ENCODE assay signal across 9 mouse cellular contexts in genomic region chr2:27690714-27691113, GRCm38 (mm10). TPM values are rescaled to one million over a fixed set of nuclear protein-coding genes. Genes with fewer than 3 reads are reported as not detected.
DNase-seq lines count a peak whose midpoint lies in the region; ATAC-seq and TF ChIP-seq lines count a peak whose summit lies in the region.
"Had no signal": no experiment of that assay in that cellular context is flagged by ENCODE, and none has a peak within 500 bp of the region (broad histone marks: within the 10 kb centered on the region; RNA-seq: fewer than 3 reads in every experiment).

No protein-coding gene starts in this region.

- peaks cover 95% of the 10 kb centered on the region for H3K79me2 ChIP-seq in liver, adult 2 months (ENCODE audit: control insufficient read depth, insufficient read depth, low read length)

- H3K9ac ChIP-seq in liver, adult 2 months (ENCODE audit: low read depth, low read length): peak overlapping the region; percentile 50
- H3K9ac ChIP-seq in limb, embryonic 13.5 days: no peak overlapping the region
- H3K9ac ChIP-seq in stomach, embryonic 14.5 days (replicated peaks; ENCODE audit: low read depth, low read length): no peak overlapping the region
- H3K9ac ChIP-seq: midbrain, embryonic 13.5 days had no signal

- no peak for TF ChIP-seq CTCF in liver, adult 2 months (IDR thresholded peaks at IDR 0.05; ENCODE audit: low read depth, low read length)

- no peaks in the 10 kb centered on the region for H3K27me3 ChIP-seq in liver, adult 2 months (ENCODE audit: control insufficient read depth, insufficient read depth, low read length)
- H3K27me3 ChIP-seq in limb, embryonic 13.5 days: no peaks in the 10 kb centered on the region
- no peaks in the 10 kb centered on the region for H3K27me3 ChIP-seq in stomach, embryonic 14.5 days (ENCODE audit: control insufficient read depth, insufficient read depth, low read length)
- H3K27me3 ChIP-seq: midbrain, embryonic 13.5 days had no signal

- no peaks in the 10 kb centered on the region for H3K9me3 ChIP-seq in limb, embryonic 13.5 days
- no peaks in the 10 kb centered on the region for H3K9me3 ChIP-seq in stomach, embryonic 14.5 days (ENCODE audit: control insufficient read depth, low read depth, low read length)
- H3K9me3 ChIP-seq: midbrain, embryonic 13.5 days had no signal

- no peaks in the 10 kb centered on the region for H3K36me3 ChIP-seq in liver, adult 2 months (ENCODE audit: control insufficient read depth, insufficient read depth, low read length)
- H3K36me3 ChIP-seq in limb, embryonic 13.5 days: no peaks in the 10 kb centered on the region
- no peaks in the 10 kb centered on the region for H3K36me3 ChIP-seq in stomach, embryonic 14.5 days (ENCODE audit: control insufficient read depth, insufficient read depth, low read length)
- H3K36me3 ChIP-seq: midbrain, embryonic 13.5 days had no signal

- no peak for ATAC-seq in limb, embryonic 13.5 days (ENCODE audit: low FRiP score, low read depth)
- ATAC-seq in stomach, embryonic 14.5 days (ENCODE audit: insufficient number of reproducible peaks, insufficient read depth, low FRiP score, low read depth): no peak
- ATAC-seq: midbrain, embryonic 13.5 days had no signal

- intact Hi-C loops in left cerebral cortex, postnatal 4 days (cut with DNase I): no loop called here

- H3K4me2 ChIP-seq in limb, embryonic 13.5 days (replicated peaks): no peak overlapping the region
- no peak overlapping the region for H3K4me2 ChIP-seq in stomach, embryonic 14.5 days (replicated peaks; ENCODE audit: low read depth, low read length)
- H3K4me2 ChIP-seq: midbrain, embryonic 13.5 days had no signal

- peaks cover 86% of the 10 kb centered on the region for H3K4me1 ChIP-seq in liver, adult 2 months (ENCODE audit: control insufficient read depth, insufficient read depth, low read length)
- peaks cover 87% of the 10 kb centered on the region for H3K4me1 ChIP-seq in limb, embryonic 13.5 days
- H3K4me1 ChIP-seq in stomach, embryonic 14.5 days (ENCODE audit: control insufficient read depth, insufficient read depth, low read length): peaks cover 66% of the 10 kb centered on the region

- WGBS in liver, adult 2 months: 16% methylated on average over 5 of the region's 5 CpGs
- 50% methylated on average over 5 of the region's 5 CpGs for WGBS in limb, embryonic 13.5 days
- 55% methylated on average over 5 of the region's 5 CpGs for WGBS in stomach, embryonic 14.5 days

- H3K4me3 ChIP-seq in liver, adult 2 months (ENCODE audit: insufficient read depth, low read depth, low read length): no peak overlapping the region
- no peak overlapping the region for H3K4me3 ChIP-seq in limb, embryonic 13.5 days
- H3K4me3 ChIP-seq in stomach, embryonic 14.5 days (ENCODE audit: low read depth, low read length): no peak overlapping the region
- H3K4me3 ChIP-seq: midbrain, embryonic 13.5 days had no signal

- DNase-seq in liver, adult 2 months (ENCODE audit: extremely low read depth, low read depth, low spot score): no peak
- no peak for DNase-seq in liver
- DNase-seq in heart, postnatal 4 days: peak; percentile 62
- no peak for DNase-seq in left cerebral cortex, postnatal 4 days
- DNase-seq in layer of hippocampus, adult 9-11 months: no peak
- no peak for DNase-seq in ovary, postnatal 36 days (ENCODE audit: low spot score)

- TF ChIP-seq POLR2A in liver, adult 2 months (IDR thresholded peaks at IDR 0.05; ENCODE audit: extremely low read depth, insufficient read depth, low read length): no peak

- peak overlapping the region; percentile 65 for H3K27ac ChIP-seq in liver, adult 2 months (replicated peaks; ENCODE audit: insufficient read depth, low read depth, low read length)
- H3K27ac ChIP-seq in limb, embryonic 13.5 days: peak overlapping the region; percentile 44
- H3K27ac ChIP-seq in stomach, embryonic 14.5 days (ENCODE audit: low read length): peak overlapping the region; percentile 34; the same call in 1 of the 2 replicates
- H3K27ac ChIP-seq: midbrain, embryonic 13.5 days had no signal

RNA-seq across cellular contexts. Expression of gene Rxra, which starts 14.5 kb away (rescaled TPM):
- 108 and 124 TPM in 2 replicates for total RNA-seq in liver, adult 2 months (2014; rRNA removed)
- 303 and 313 TPM in 2 replicates for polyA plus RNA-seq in liver, adult 2 months (2012; rRNA removed)
- total RNA-seq in heart, postnatal 4 days (2021): 10 to 100 TPM; 39.0 to 43.2 TPM
- polyA plus RNA-seq in limb, embryonic 13.5 days (2015; fragmentation: Nextera tagmentation; extraction: Ambion mirVana): 17.1 and 17.6 TPM in 2 replicates
- 9.0 and 10.3 TPM in 2 replicates for polyA plus RNA-seq in stomach, embryonic 14.5 days (2014; fragmentation: Nextera tagmentation; extraction: Ambion mirVana)
- 10 to 100 TPM in 1 of 2 experiments, 1 to 10 TPM in 1; 8.8 to 12.8 TPM for total RNA-seq in left cerebral cortex, postnatal 4 days (2021)
